Mouse (Mus musculus): Measurements from ENCODE around the gene Gadd45b.

DNA sequence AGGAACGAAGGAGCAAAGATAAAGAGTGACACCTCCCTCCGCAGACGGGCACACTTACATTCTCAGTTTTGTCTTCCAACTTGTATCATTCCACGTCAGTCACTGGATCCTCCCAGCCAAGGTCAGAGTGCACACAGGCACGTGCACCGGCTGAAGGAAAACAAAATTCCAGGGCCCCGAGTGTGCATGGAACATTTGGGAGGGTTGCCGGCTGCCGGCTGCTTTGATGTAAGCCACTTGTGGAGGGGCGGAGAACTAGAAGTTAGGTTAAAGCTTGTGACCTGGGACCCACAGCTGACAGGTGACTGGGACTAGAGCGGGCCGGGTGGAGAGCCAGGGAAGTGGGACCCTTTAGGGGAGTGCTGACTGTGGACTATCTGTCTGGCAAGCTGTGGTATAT, 36.4 kb downstream of the Gadd45b start:
- no peak for TF ChIP-seq POLR2A (IDR thresholded peaks at IDR 0.05; ENCODE audit: control insufficient read depth, low read depth, low read length)
- no peak for TF ChIP-seq CTCF (IDR thresholded peaks at IDR 0.05; ENCODE audit: control insufficient read depth, insufficient read depth, insufficient replicate concordance, low read depth, low read length)

Data from testis, adult 2 months (tissue).